Mouse (Mus musculus): ENCODE measurements at regions not wholly inside any gene's neighbourhood (a gene's known extent, or its start where the extent isn't known, plus 50 kb on each side); places are given as distances from the start of the nearest gene placed in this dataset.
"Not testable (repeated sequence)": the region's sequence is repeated elsewhere in the genome, so short reads cannot be mapped to it uniquely, and the experiment has no call there.

- WGBS: 85% methylated on average over 5 of the region's 5 CpGs
- H3K9ac ChIP-seq: no peak overlapping the region
- no peak overlapping the region for H3K27ac ChIP-seq
- ATAC-seq (ENCODE audit: insufficient number of reproducible peaks, insufficient read depth, low FRiP score, low TSS enrichment, low read depth): no peak
- no peaks in the 10 kb centered on the region for H3K36me3 ChIP-seq
- no peaks in the 10 kb centered on the region for H3K4me1 ChIP-seq
- H3K4me2 ChIP-seq: no peak overlapping the region
- H3K9me3 ChIP-seq: no peaks in the 10 kb centered on the region
- H3K4me3 ChIP-seq: no peak overlapping the region
- no peaks in the 10 kb centered on the region for H3K27me3 ChIP-seq
Observed at GRCm38 (mm10) chr13:101996144-101996543, 228.1 kb upstream of the Pik3r1 start.

GRCm38 (mm10) chr13:101997415-101997814 lies 229.4 kb upstream of the Pik3r1 start:
- Histone ChIP-seq H3K9me3 (no peaks in the 10 kb centered on the region), H3K36me3 (no peaks in the 10 kb centered on the region), H3K4me1 (no peaks in the 10 kb centered on the region), H3K4me2 (no peak overlapping the region), H3K27me3 (no peaks in the 10 kb centered on the region), H3K27ac (no peak overlapping the region), H3K9ac (no peak overlapping the region), H3K4me3 (no peak overlapping the region)
- ATAC-seq (ENCODE audit: insufficient number of reproducible peaks, insufficient read depth, low FRiP score, low TSS enrichment, low read depth): no peak
- 90% methylated on average over 2 of the region's 2 CpGs for WGBS

GRCm38 (mm10) chr13:102006565-102006964 lies 238.5 kb upstream of the Pik3r1 start:
- no peak overlapping the region for H3K9ac ChIP-seq
- WGBS: 91% methylated on average over 5 of the region's 5 CpGs
- H3K4me2 ChIP-seq: no peak overlapping the region
- H3K27ac ChIP-seq: no peak overlapping the region
- no peak overlapping the region for H3K4me3 ChIP-seq
- no peak for ATAC-seq (ENCODE audit: insufficient number of reproducible peaks, insufficient read depth, low FRiP score, low TSS enrichment, low read depth)
- H3K36me3 ChIP-seq: no peaks in the 10 kb centered on the region
- H3K27me3 ChIP-seq: no peaks in the 10 kb centered on the region
- no peaks in the 10 kb centered on the region for H3K9me3 ChIP-seq
- no peaks in the 10 kb centered on the region for H3K4me1 ChIP-seq

GRCm38 (mm10) chr13:102011965-102012364 lies 243.9 kb upstream of the Pik3r1 start:
- Histone ChIP-seq H3K9me3 (no peaks in the 10 kb centered on the region), H3K4me3 (no peak overlapping the region), H3K4me2 (no peak overlapping the region), H3K36me3 (no peaks in the 10 kb centered on the region), H3K27ac (no peak overlapping the region), H3K9ac (no peak overlapping the region), H3K4me1 (no peaks in the 10 kb centered on the region), H3K27me3 (no peaks in the 10 kb centered on the region)
- WGBS: 62% methylated on average over 2 of the region's 2 CpGs
- no peak for ATAC-seq (ENCODE audit: insufficient number of reproducible peaks, insufficient read depth, low FRiP score, low TSS enrichment, low read depth)

GRCm38 (mm10) chr13:102014514-102014913 lies 246.5 kb upstream of the Pik3r1 start:
- H3K4me1 ChIP-seq: no peaks in the 10 kb centered on the region
- H3K9ac ChIP-seq: no peak overlapping the region
- H3K4me2 ChIP-seq: no peak overlapping the region
- no peak overlapping the region for H3K4me3 ChIP-seq
- H3K9me3 ChIP-seq: no peaks in the 10 kb centered on the region
- no peak for ATAC-seq (ENCODE audit: insufficient number of reproducible peaks, insufficient read depth, low FRiP score, low TSS enrichment, low read depth)
- H3K27ac ChIP-seq: no peak overlapping the region
- no peaks in the 10 kb centered on the region for H3K27me3 ChIP-seq
- WGBS: 73% methylated on average over 2 of the region's 2 CpGs
- no peaks in the 10 kb centered on the region for H3K36me3 ChIP-seq

GRCm38 (mm10) chr13:102014958-102015357 lies 246.9 kb upstream of the Pik3r1 start:
- Histone ChIP-seq H3K27ac (no peak overlapping the region), H3K36me3 (no peaks in the 10 kb centered on the region), H3K4me2 (no peak overlapping the region), H3K27me3 (no peaks in the 10 kb centered on the region), H3K9ac (no peak overlapping the region), H3K9me3 (no peaks in the 10 kb centered on the region), H3K4me1 (no peaks in the 10 kb centered on the region), H3K4me3 (no peak overlapping the region)
- 66% methylated on average over 3 of the region's 3 CpGs for WGBS
- ATAC-seq (ENCODE audit: insufficient number of reproducible peaks, insufficient read depth, low FRiP score, low TSS enrichment, low read depth): no peak

- Histone ChIP-seq H3K27ac (no peak overlapping the region), H3K4me2 (no peak overlapping the region), H3K9ac (no peak overlapping the region), H3K36me3 (no peaks in the 10 kb centered on the region), H3K27me3 (no peaks in the 10 kb centered on the region), H3K4me1 (no peaks in the 10 kb centered on the region), H3K9me3 (no peaks in the 10 kb centered on the region), H3K4me3 (no peak overlapping the region)
- no peak for ATAC-seq (ENCODE audit: insufficient number of reproducible peaks, insufficient read depth, low FRiP score, low TSS enrichment, low read depth)
- 91% methylated on average over 5 of the region's 5 CpGs for WGBS
Observed at GRCm38 (mm10) chr13:102016518-102016917, 248.5 kb upstream of the Pik3r1 start.

GRCm38 (mm10) chr13:102022273-102022672 lies 254.3 kb upstream of the Pik3r1 start:
- Histone ChIP-seq H3K9me3 (no peaks in the 10 kb centered on the region), H3K4me3 (no peak overlapping the region), H3K9ac (no peak overlapping the region), H3K4me1 (no peaks in the 10 kb centered on the region), H3K36me3 (no peaks in the 10 kb centered on the region), H3K4me2 (no peak overlapping the region), H3K27me3 (no peaks in the 10 kb centered on the region; the same call in 1 of the 2 replicates), H3K27ac (no peak overlapping the region)
- WGBS: 63% methylated on average over 1 of the region's 1 CpGs
- no peak; the same call in 1 of the 2 replicates for ATAC-seq (ENCODE audit: insufficient number of reproducible peaks, insufficient read depth, low FRiP score, low TSS enrichment, low read depth)

GRCm38 (mm10) chr13:102022757-102023156 lies 254.7 kb upstream of the Pik3r1 start:
- Histone ChIP-seq H3K27ac (no peak overlapping the region), H3K9me3 (no peaks in the 10 kb centered on the region), H3K4me3 (no peak overlapping the region), H3K36me3 (no peaks in the 10 kb centered on the region), H3K27me3 (no peaks in the 10 kb centered on the region; the same call in 1 of the 2 replicates), H3K9ac (no peak overlapping the region), H3K4me2 (no peak overlapping the region), H3K4me1 (peaks cover 3% of the 10 kb centered on the region)
- ATAC-seq (ENCODE audit: insufficient number of reproducible peaks, insufficient read depth, low FRiP score, low TSS enrichment, low read depth): no peak
- 79% methylated on average over 4 of the region's 4 CpGs for WGBS

- no peak overlapping the region for H3K9ac ChIP-seq
- H3K4me2 ChIP-seq: no peak overlapping the region
- ATAC-seq (ENCODE audit: insufficient number of reproducible peaks, insufficient read depth, low FRiP score, low TSS enrichment, low read depth): no peak
- H3K27me3 ChIP-seq: no peaks in the 10 kb centered on the region; the same call in 1 of the 2 replicates
- no peaks in the 10 kb centered on the region for H3K36me3 ChIP-seq
- WGBS: 94% methylated on average over 1 of the region's 1 CpGs
- H3K4me1 ChIP-seq: peaks cover 5% of the 10 kb centered on the region
- no peaks in the 10 kb centered on the region for H3K9me3 ChIP-seq
- H3K27ac ChIP-seq: no peak overlapping the region
- no peak overlapping the region for H3K4me3 ChIP-seq
Observed at GRCm38 (mm10) chr13:102023624-102024023, 255.6 kb upstream of the Pik3r1 start.

GRCm38 (mm10) chr13:102025138-102025537 lies 257.1 kb upstream of the Pik3r1 start:
- Histone ChIP-seq H3K27ac (no peak overlapping the region), H3K9ac (no peak overlapping the region), H3K9me3 (no peaks in the 10 kb centered on the region), H3K27me3 (no peaks in the 10 kb centered on the region; the same call in 1 of the 2 replicates), H3K4me1 (peaks cover 5% of the 10 kb centered on the region), H3K36me3 (no peaks in the 10 kb centered on the region), H3K4me2 (no peak overlapping the region), H3K4me3 (no peak overlapping the region)
- WGBS: 82% methylated on average over 3 of the region's 3 CpGs
- ATAC-seq (ENCODE audit: insufficient number of reproducible peaks, insufficient read depth, low FRiP score, low TSS enrichment, low read depth): no peak

GRCm38 (mm10) chr13:102025547-102025946 lies 257.5 kb upstream of the Pik3r1 start:
- not testable (repeated sequence) for H3K27ac ChIP-seq; H3K9ac ChIP-seq; H3K4me3 ChIP-seq; ATAC-seq (ENCODE audit: insufficient number of reproducible peaks, insufficient read depth, low FRiP score, low TSS enrichment, low read depth); H3K36me3 ChIP-seq; H3K9me3 ChIP-seq; H3K4me1 ChIP-seq; H3K4me2 ChIP-seq; H3K27me3 ChIP-seq
- 88% methylated on average over 2 of the region's 2 CpGs for WGBS

GRCm38 (mm10) chr13:102031416-102031815 lies 263.4 kb upstream of the Pik3r1 start:
- H3K36me3 ChIP-seq: no peaks in the 10 kb centered on the region
- H3K4me1 ChIP-seq: peaks cover 12% of the 10 kb centered on the region
- no peak overlapping the region for H3K4me2 ChIP-seq
- H3K9me3 ChIP-seq: no peaks in the 10 kb centered on the region
- H3K4me3 ChIP-seq: no peak overlapping the region
- ATAC-seq (ENCODE audit: insufficient number of reproducible peaks, insufficient read depth, low FRiP score, low TSS enrichment, low read depth): no peak
- H3K27me3 ChIP-seq: no peaks in the 10 kb centered on the region; the same call in none of the 2 replicates
- 42% methylated on average over 4 of the region's 4 CpGs for whole genome bisulfite sequencing
- H3K27ac ChIP-seq: no peak overlapping the region
- H3K9ac ChIP-seq: no peak overlapping the region
